Mouse (Mus musculus) liver, embryonic 11.5 days (tissue): ENCODE results near the gene Art3. TPM values are rescaled to one million over a fixed set of nuclear protein-coding genes. Genes with fewer than 3 reads are reported as not detected.

ENCODE experiments used
- ATAC-seq: fragments of 200-750 bp; cut with Nextera tagmentation; replicated peaks from 2 replicates; pipeline ENCODE4 v1.8.0; 2017; ENCODE audit warnings: moderate number of reproducible peaks, mild to moderate bottlenecking, moderate TSS enrichment, moderate library complexity; ENCODE audit not compliant: low FRiP score
- DNase-seq: peaks from one replicate; pipeline ENCODE4 v3.0.0-alpha.2; 2017; ENCODE audit warnings: low spot score
- H3K27ac ChIP-seq: fragments of 300-500 bp; sonication (generic); 2 replicates; pipeline ENCODE4 v1.5.1; 2014; ENCODE audit warnings: mild to moderate bottlenecking, low read depth, low read length, control low read depth
- H3K27me3 ChIP-seq: fragments of 300-500 bp; sonication (generic); replicated peaks from 2 replicates; pipeline ENCODE4 v1.6.1; 2014; ENCODE audit warnings: low read length, mixed read lengths; ENCODE audit not compliant: control insufficient read depth, insufficient read depth
- H3K36me3 ChIP-seq: fragments of 300-500 bp; sonication (generic); 2 replicates; pipeline ENCODE4 v1.6.1; 2014; ENCODE audit warnings: mild to moderate bottlenecking, low read length, moderate library complexity, mixed read lengths; ENCODE audit not compliant: control insufficient read depth, insufficient read depth
- H3K4me1 ChIP-seq: fragments of 300-500 bp; sonication (generic); replicated peaks from 2 replicates; pipeline ENCODE4 v1.6.1; 2014; ENCODE audit warnings: low read length, mixed read lengths; ENCODE audit not compliant: control insufficient read depth, insufficient read depth
- H3K4me2 ChIP-seq: fragments of 300-500 bp; sonication (generic); 2 replicates; pipeline ENCODE4 v1.6.1; 2014; ENCODE audit warnings: mild to moderate bottlenecking, control low read depth, moderate library complexity
- H3K4me3 ChIP-seq: fragments of 300-500 bp; sonication (generic); 2 replicates; pipeline ENCODE4 v1.5.1; 2014; ENCODE audit warnings: low read depth, low read length, control low read depth
- H3K9ac ChIP-seq: fragments of 300-500 bp; sonication (generic); 2 replicates; pipeline ENCODE4 v1.6.1; 2014; ENCODE audit warnings: low read depth, low read length, control low read depth
- H3K9me3 ChIP-seq: fragments of 300-500 bp; sonication (generic); 2 replicates; pipeline ENCODE4 v1.6.1; 2016; ENCODE audit warnings: low read length, inconsistent platforms, mixed read lengths; ENCODE audit not compliant: control insufficient read depth
- WGBS: fragments of 180-500 bp; shearing (Covaris S2); extraction: QIAGEN DNeasy Blood & Tissue Kit; methylation state at CpG from one replicate; pipeline ENCODE4 v1.1.7; 2014; 5-methylcytosine and 5-hydroxymethylcytosine counted together
- polyA plus RNA-seq: library from polyadenylated mRNA; unstranded; fragments of >200 nt; fragmentation: Nextera tagmentation; extraction: Ambion mirVana; gene quantifications from 2 replicates; pipeline ENCODE4 v1.2.1, GENCODE M21; 2014

The Art3 gene
- polyA plus RNA-seq, 1 experiment from 2014 or later, result 1.8 TPM

GRCm38 (mm10) chr5:92389977-92390376 lies 58.4 kb downstream of the Art3 start:
- no peaks in the 10 kb centered on the region for H3K36me3 ChIP-seq
- no peak overlapping the region for H3K9ac ChIP-seq
- WGBS, result 74% methylated on average over 2 of the region's 2 CpGs
- H3K27ac ChIP-seq, result no peak overlapping the region
- H3K4me2 ChIP-seq, result no peak overlapping the region
- no peaks in the 10 kb centered on the region for H3K9me3 ChIP-seq
- ATAC-seq, result no peak
- peaks cover 9% of the 10 kb centered on the region for H3K4me1 ChIP-seq
- H3K4me3 ChIP-seq, result no peak overlapping the region
- H3K27me3 ChIP-seq, result peaks cover 45% of the 10 kb centered on the region
- DNase-seq, result no peak

GRCm38 (mm10) chr5:92390615-92391014 lies 59.0 kb downstream of the Art3 start:
- DNase-seq, result no peak
- peaks cover 9% of the 10 kb centered on the region for H3K4me1 ChIP-seq
- no peak overlapping the region for H3K4me2 ChIP-seq
- H3K9ac ChIP-seq, result no peak overlapping the region
- no peak overlapping the region for H3K4me3 ChIP-seq
- no peaks in the 10 kb centered on the region for H3K36me3 ChIP-seq
- no peaks in the 10 kb centered on the region for H3K9me3 ChIP-seq
- peaks cover 45% of the 10 kb centered on the region for H3K27me3 ChIP-seq
- H3K27ac ChIP-seq, result no peak overlapping the region
- WGBS, result 65% methylated on average over 8 of the region's 8 CpGs
- no peak for ATAC-seq

GRCm38 (mm10) chr5:92392542-92392941 lies 60.9 kb downstream of the Art3 start:
- ATAC-seq (no peak), DNase-seq (no peak)
- Histone ChIP-seq H3K27ac (no peak overlapping the region), H3K4me3 (peak overlapping the region; percentile 35), H3K9ac (peak overlapping the region; percentile 20; the same call in 1 of the 2 replicates), H3K4me2 (peak overlapping the region; percentile 62), H3K36me3 (no peaks in the 10 kb centered on the region), H3K4me1 (peaks cover 22% of the 10 kb centered on the region), H3K9me3 (no peaks in the 10 kb centered on the region), H3K27me3 (peaks cover 44% of the 10 kb centered on the region)
- 35% methylated on average over 18 of the region's 18 CpGs for WGBS

GRCm38 (mm10) chr5:92393863-92394262 lies 62.2 kb downstream of the Art3 start:
- DNase-seq (no peak), ATAC-seq (peak; percentile 52)
- Histone ChIP-seq H3K4me3 (no peak overlapping the region), H3K4me2 (peak overlapping the region; percentile 18), H3K9me3 (no peaks in the 10 kb centered on the region), H3K36me3 (no peaks in the 10 kb centered on the region), H3K27ac (no peak overlapping the region), H3K4me1 (peaks cover 27% of the 10 kb centered on the region), H3K9ac (no peak overlapping the region), H3K27me3 (peaks cover 42% of the 10 kb centered on the region)
- WGBS, result 49% methylated on average over 10 of the region's 10 CpGs

GRCm38 (mm10) chr5:92395764-92396163 lies 64.1 kb downstream of the Art3 start:
- peaks cover 27% of the 10 kb centered on the region for H3K4me1 ChIP-seq
- no peaks in the 10 kb centered on the region for H3K36me3 ChIP-seq
- no peak overlapping the region for H3K4me3 ChIP-seq
- H3K9ac ChIP-seq, result no peak overlapping the region
- ATAC-seq, result peak; percentile 8
- H3K9me3 ChIP-seq, result no peaks in the 10 kb centered on the region
- peak overlapping the region; percentile 44 for H3K4me2 ChIP-seq
- no peak for DNase-seq
- H3K27me3 ChIP-seq, result peaks cover 32% of the 10 kb centered on the region
- WGBS, result 65% methylated on average over 3 of the region's 3 CpGs
- peak overlapping the region; percentile 74; the same call in 1 of the 2 replicates for H3K27ac ChIP-seq

GRCm38 (mm10) chr5:92396476-92396875 lies 64.8 kb downstream of the Art3 start:
- peak; percentile 93 for ATAC-seq
- H3K36me3 ChIP-seq, result no peaks in the 10 kb centered on the region
- no peak overlapping the region for H3K9ac ChIP-seq
- H3K4me3 ChIP-seq, result no peak overlapping the region
- no peak for DNase-seq
- peak overlapping the region; percentile 74; the same call in 1 of the 2 replicates for H3K27ac ChIP-seq
- WGBS, result 44% methylated on average over 6 of the region's 6 CpGs
- H3K4me2 ChIP-seq, result peak overlapping the region; percentile 44
- no peaks in the 10 kb centered on the region for H3K9me3 ChIP-seq
- peaks cover 27% of the 10 kb centered on the region for H3K4me1 ChIP-seq
- H3K27me3 ChIP-seq, result peaks cover 26% of the 10 kb centered on the region

- ATAC-seq (peak; percentile 71), DNase-seq (peak; percentile 76)
- 0 out of 2 replicates have a peak overlapping the region, but pooled peaks have one; percentile 17 for H3K9ac ChIP-seq
- H3K9me3 ChIP-seq, result no peaks in the 10 kb centered on the region
- H3K36me3 ChIP-seq, result no peaks in the 10 kb centered on the region
- no peak overlapping the region for H3K27ac ChIP-seq
- no peak overlapping the region for H3K4me3 ChIP-seq
- WGBS, result 21% methylated on average over 5 of the region's 5 CpGs
- H3K4me2 ChIP-seq, result no peak overlapping the region
- peaks cover 10% of the 10 kb centered on the region for H3K27me3 ChIP-seq
- peaks cover 27% of the 10 kb centered on the region for H3K4me1 ChIP-seq
These were observed 66.5 kb downstream of the Art3 start for GRCm38 (mm10) chr5:92398153-92398552.

- no peaks in the 10 kb centered on the region for H3K36me3 ChIP-seq
- no peak overlapping the region for H3K4me3 ChIP-seq
- H3K9me3 ChIP-seq, result no peaks in the 10 kb centered on the region
- 63% methylated on average over 9 of the region's 9 CpGs for WGBS
- no peaks in the 10 kb centered on the region for H3K27me3 ChIP-seq
- no peak overlapping the region for H3K9ac ChIP-seq
- H3K4me2 ChIP-seq, result no peak overlapping the region
- DNase-seq (no peak), ATAC-seq (no peak)
- peaks cover 3% of the 10 kb centered on the region; the same call in 1 of the 2 replicates for H3K4me1 ChIP-seq
- H3K27ac ChIP-seq, result no peak overlapping the region
These were observed 71.2 kb downstream of the Art3 start for GRCm38 (mm10) chr5:92402816-92403215.

GRCm38 (mm10) chr5:92403562-92404399 lies 72.2 kb downstream of the Art3 start:
- Histone ChIP-seq H3K27me3 (no peaks in the 10 kb centered on the region), H3K36me3 (no peaks in the 10 kb centered on the region), H3K4me1 (no peaks in the 10 kb centered on the region), H3K9ac (no peak overlapping the region), H3K4me2 (no peak overlapping the region), H3K4me3 (no peak overlapping the region), H3K27ac (no peak overlapping the region), H3K9me3 (no peaks in the 10 kb centered on the region)
- DNase-seq (no peak), ATAC-seq (no peak)
- WGBS, result 70% methylated on average over 10 of the region's 10 CpGs
